Mouse (Mus musculus): Measurements from ENCODE around the gene Dock4. TPM values are rescaled to one million over a fixed set of nuclear protein-coding genes. Genes with fewer than 3 reads are reported as not detected.

The Dock4 gene
- polyA plus RNA-seq, 1 experiment from 2014 or later: 2.9 TPM

GRCm38 (mm10) chr12:40486047-40486837 is 40.5 kb downstream of the Dock4 start:
- in situ Hi-C loops (cut with MboI; ENCODE audit: low pct_unique_long_range_greater_than_20kb): no loop called here
- CTCF ChIA-PET: no interaction called here
- POLR2A ChIA-PET: no interaction called here
- DNase-seq (ENCODE audit: low read depth, low spot score) (no peak), ATAC-seq (no peak)
- no peak for TF ChIP-seq CTCF (IDR thresholded peaks at IDR 0.05)
- H3K27me3 ChIP-seq: no peaks in the 10 kb centered on the region

- in situ Hi-C loops (cut with MboI; ENCODE audit: low pct_unique_long_range_greater_than_20kb): no loop called here
- DNase-seq (ENCODE audit: low read depth, low spot score) (no peak), ATAC-seq (no peak)
- TF ChIP-seq CTCF (IDR thresholded peaks at IDR 0.05): no peak
- no peaks in the 10 kb centered on the region for H3K27me3 ChIP-seq
- POLR2A ChIA-PET: no interaction called here
- CTCF ChIA-PET: no interaction called here
These were observed 50.6 kb downstream of the Dock4 start for GRCm38 (mm10) chr12:40496387-40496786.

GRCm38 (mm10) chr12:40497806-40498205 is 52.1 kb downstream of the Dock4 start:
- no peak for ATAC-seq
- in situ Hi-C loops (cut with MboI; ENCODE audit: low pct_unique_long_range_greater_than_20kb): no loop called here
- H3K27me3 ChIP-seq: no peaks in the 10 kb centered on the region
- TF ChIP-seq CTCF (IDR thresholded peaks at IDR 0.05): no peak
- no peak for DNase-seq (ENCODE audit: low read depth, low spot score)
- POLR2A ChIA-PET: no interaction called here
- CTCF ChIA-PET: interaction anchor here (0.8 kb wide), 1 partner anchor 11 kb away, joined by 3 read pairs; no protein-coding TSS in a partner anchor

GRCm38 (mm10) chr12:40498250-40498671 is 52.5 kb downstream of the Dock4 start:
- ChIA-PET CTCF (interaction anchor here (0.8 kb wide), 1 partner anchor 11 kb away, joined by 3 read pairs; no protein-coding TSS in a partner anchor), POLR2A (no interaction called here)
- no peak for TF ChIP-seq CTCF (IDR thresholded peaks at IDR 0.05)
- no peaks in the 10 kb centered on the region for H3K27me3 ChIP-seq
- in situ Hi-C loops (cut with MboI; ENCODE audit: low pct_unique_long_range_greater_than_20kb): no loop called here
- no peak for DNase-seq (ENCODE audit: low read depth, low spot score)
- no peak for ATAC-seq

- no peak for TF ChIP-seq CTCF (IDR thresholded peaks at IDR 0.05)
- in situ Hi-C loops (cut with MboI; ENCODE audit: low pct_unique_long_range_greater_than_20kb): no loop called here
- no peaks in the 10 kb centered on the region for H3K27me3 ChIP-seq
- ATAC-seq (no peak), DNase-seq (ENCODE audit: low read depth, low spot score) (no peak)
- POLR2A ChIA-PET: no interaction called here
- CTCF ChIA-PET: no interaction called here
These were observed 53.3 kb downstream of the Dock4 start for GRCm38 (mm10) chr12:40498928-40499626.

- CTCF ChIA-PET: no interaction called here
- H3K27me3 ChIP-seq: no peaks in the 10 kb centered on the region
- ATAC-seq (no peak), DNase-seq (ENCODE audit: low read depth, low spot score) (no peak)
- TF ChIP-seq CTCF (IDR thresholded peaks at IDR 0.05): no peak
- POLR2A ChIA-PET: no interaction called here
- in situ Hi-C loops (cut with MboI; ENCODE audit: low pct_unique_long_range_greater_than_20kb): no loop called here
These were observed 54.0 kb downstream of the Dock4 start for GRCm38 (mm10) chr12:40499627-40500329.

GRCm38 (mm10) chr12:40501141-40501540 is 55.4 kb downstream of the Dock4 start:
- DNase-seq (ENCODE audit: low read depth, low spot score): no peak
- no peak for TF ChIP-seq CTCF (IDR thresholded peaks at IDR 0.05)
- CTCF ChIA-PET: no interaction called here
- no peaks in the 10 kb centered on the region for H3K27me3 ChIP-seq
- in situ Hi-C loops (cut with MboI; ENCODE audit: low pct_unique_long_range_greater_than_20kb): no loop called here
- no peak for ATAC-seq
- POLR2A ChIA-PET: interaction anchor here (0.9 kb wide), 1 partner anchor 31 kb away, joined by 3 read pairs; no protein-coding TSS in a partner anchor

GRCm38 (mm10) chr12:40503520-40503919 is 57.8 kb downstream of the Dock4 start:
- ChIA-PET CTCF (no interaction called here), POLR2A (no interaction called here)
- ATAC-seq (no peak), DNase-seq (ENCODE audit: low read depth, low spot score) (no peak)
- H3K27me3 ChIP-seq: no peaks in the 10 kb centered on the region
- in situ Hi-C loops (cut with MboI; ENCODE audit: low pct_unique_long_range_greater_than_20kb): no loop called here
- no peak for TF ChIP-seq CTCF (IDR thresholded peaks at IDR 0.05)

- ChIA-PET POLR2A (interaction anchor here (0.9 kb wide), 1 partner anchor 13 kb away, joined by 3 read pairs; no protein-coding TSS in a partner anchor), CTCF (no interaction called here)
- no peak for DNase-seq (ENCODE audit: low read depth, low spot score)
These were observed 58.9 kb downstream of the Dock4 start for GRCm38 (mm10) chr12:40504687-40505086.

GRCm38 (mm10) chr12:40507823-40508390 is 62.2 kb downstream of the Dock4 start:
- no peaks in the 10 kb centered on the region for H3K27me3 ChIP-seq
- no peak for TF ChIP-seq CTCF (IDR thresholded peaks at IDR 0.05)
- in situ Hi-C loops (cut with MboI; ENCODE audit: low pct_unique_long_range_greater_than_20kb): no loop called here
- ATAC-seq (no peak), DNase-seq (ENCODE audit: low read depth, low spot score) (no peak)
- ChIA-PET POLR2A (no interaction called here), CTCF (no interaction called here)

More at GRCm38 (mm10) chr12:40504687-40505086, 58.9 kb downstream of the Dock4 start:
- ATAC-seq: no peak
- in situ Hi-C loops (cut with MboI; ENCODE audit: low pct_unique_long_range_greater_than_20kb): no loop called here
- TF ChIP-seq CTCF (IDR thresholded peaks at IDR 0.05): no peak
- H3K27me3 ChIP-seq: no peaks in the 10 kb centered on the region
